Mouse (Mus musculus): ENCODE data around the gene Tanc2. TPM values are rescaled to one million over a fixed set of nuclear protein-coding genes. Genes with fewer than 3 reads are reported as not detected.

The Tanc2 gene
- polyA plus RNA-seq, 1 experiment, result 8.0 TPM

DNA sequence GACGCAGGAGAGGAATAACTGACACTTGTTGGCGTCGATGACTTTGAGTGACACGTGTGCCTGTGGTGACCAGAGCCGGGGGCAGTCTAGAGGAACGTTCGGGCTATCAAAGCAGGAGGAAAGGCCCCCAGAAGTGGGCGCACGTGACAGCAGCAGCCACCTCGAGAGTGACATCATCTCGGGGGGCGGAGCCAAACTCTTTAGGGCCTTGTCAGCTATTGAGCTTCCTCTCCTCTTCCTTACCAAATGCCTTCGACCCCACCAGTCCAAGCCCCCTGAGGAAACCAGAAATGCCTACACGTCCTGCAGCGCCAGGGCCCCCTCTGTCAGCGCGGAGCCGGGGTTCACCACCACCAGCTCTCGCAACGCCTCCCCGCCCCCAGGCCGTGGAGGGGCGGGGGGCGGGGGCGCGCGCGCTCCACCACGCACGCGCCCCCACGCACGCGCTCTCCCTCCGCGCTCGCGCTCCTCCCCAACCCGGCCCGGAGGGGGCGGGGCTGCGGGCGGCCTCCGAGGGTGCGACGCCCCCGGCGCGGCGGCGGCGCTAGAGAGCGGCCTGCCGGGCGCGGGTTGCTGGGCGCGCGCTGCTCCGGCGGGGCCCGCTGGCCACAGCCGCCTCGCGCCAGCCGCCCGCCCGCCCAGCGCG lies 432 bp upstream of the Tanc2 start:
- no peak overlapping the region for H3K27ac ChIP-seq (ENCODE audit: insufficient read depth, low read length)
- no peaks in the 10 kb centered on the region for H3K36me3 ChIP-seq (ENCODE audit: control insufficient read depth, insufficient read depth, low read length, poor library complexity, severe bottlenecking)
- H3K4me3 ChIP-seq (ENCODE audit: low read depth, low read length), result peak overlapping the region; percentile 86
- H3K27me3 ChIP-seq (ENCODE audit: control insufficient read depth, insufficient read depth, low read length, poor library complexity, severe bottlenecking), result peaks cover 4% of the 10 kb centered on the region
- peaks cover 2% of the 10 kb centered on the region for H3K4me1 ChIP-seq (ENCODE audit: control insufficient read depth, insufficient read depth, low read length)
- H3K9ac ChIP-seq (ENCODE audit: low read depth, poor library complexity, severe bottlenecking), result peak overlapping the region; percentile 83
- no peak for TF ChIP-seq CTCF (IDR thresholded peaks at IDR 0.05; ENCODE audit: low read depth, low read length)
- TF ChIP-seq POLR2A (IDR thresholded peaks at IDR 0.05; ENCODE audit: insufficient read depth, low read length), result no peak
- TF ChIP-seq EP300 (IDR thresholded peaks at IDR 0.05; ENCODE audit: insufficient read depth, low read depth, low read length), result no peak
- H3K9me3 ChIP-seq (replicated peaks; ENCODE audit: control insufficient read depth, insufficient read depth, low read length, poor library complexity, severe bottlenecking), result no peaks in the 10 kb centered on the region

DNA sequence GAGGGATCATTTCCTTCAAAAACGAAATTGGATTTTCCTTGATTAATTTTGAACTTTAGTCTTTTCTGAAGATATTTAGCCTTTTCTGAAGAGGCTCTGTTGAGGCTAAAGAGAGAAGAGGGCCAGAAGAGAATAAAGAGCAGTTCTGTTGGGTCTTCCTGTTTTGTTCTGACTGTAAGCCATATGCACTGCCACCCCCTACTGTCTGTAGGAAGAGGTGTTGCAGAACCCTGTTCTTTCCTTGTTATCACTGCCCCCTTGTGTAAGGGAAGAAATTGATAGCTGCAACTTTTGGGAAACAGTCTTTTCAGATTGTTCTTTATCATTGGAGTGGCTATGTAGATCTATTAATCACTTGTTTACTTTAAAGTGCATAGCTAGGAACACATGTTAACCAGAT lies 2.1 kb downstream of the Tanc2 start:
- Histone ChIP-seq H3K4me3 (ENCODE audit: low read depth, low read length) (no peak overlapping the region), H3K36me3 (ENCODE audit: control insufficient read depth, insufficient read depth, low read length, poor library complexity, severe bottlenecking) (no peaks in the 10 kb centered on the region), H3K27me3 (ENCODE audit: control insufficient read depth, insufficient read depth, low read length, poor library complexity, severe bottlenecking) (peaks cover 4% of the 10 kb centered on the region), H3K27ac (ENCODE audit: insufficient read depth, low read length) (no peak overlapping the region), H3K9ac (ENCODE audit: low read depth, poor library complexity, severe bottlenecking) (no peak overlapping the region), H3K9me3 (replicated peaks; ENCODE audit: control insufficient read depth, insufficient read depth, low read length, poor library complexity, severe bottlenecking) (no peaks in the 10 kb centered on the region), H3K4me1 (ENCODE audit: control insufficient read depth, insufficient read depth, low read length) (peaks cover 2% of the 10 kb centered on the region)
- no peak for TF ChIP-seq CTCF (IDR thresholded peaks at IDR 0.05; ENCODE audit: low read depth, low read length)
- no peak for TF ChIP-seq POLR2A (IDR thresholded peaks at IDR 0.05; ENCODE audit: insufficient read depth, low read length)
- no peak for TF ChIP-seq EP300 (IDR thresholded peaks at IDR 0.05; ENCODE audit: insufficient read depth, low read depth, low read length)

DNA sequence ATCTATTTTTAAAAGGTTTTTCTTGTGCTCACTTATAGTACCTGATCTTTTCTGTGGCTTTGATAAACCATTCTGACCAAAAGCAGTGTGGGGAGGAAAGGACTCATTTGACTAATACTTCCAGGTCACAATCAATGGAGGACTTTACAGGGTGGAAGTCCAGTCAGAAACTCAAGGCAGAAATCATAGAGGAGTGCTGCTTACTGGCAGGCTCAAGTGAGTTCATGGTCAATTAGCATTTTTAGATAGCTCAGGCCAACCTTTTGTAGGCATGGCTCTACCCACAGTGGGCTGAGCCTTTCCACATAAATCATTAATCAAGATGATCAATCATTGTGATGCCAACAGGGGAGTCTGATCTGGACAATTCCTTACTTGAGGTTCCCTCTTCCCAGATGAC lies 12.4 kb downstream of the Tanc2 start:
- Histone ChIP-seq H3K4me1 (ENCODE audit: control insufficient read depth, insufficient read depth, low read length) (no peaks in the 10 kb centered on the region), H3K4me3 (ENCODE audit: low read depth, low read length) (no peak overlapping the region), H3K9me3 (replicated peaks; ENCODE audit: control insufficient read depth, insufficient read depth, low read length, poor library complexity, severe bottlenecking) (no peaks in the 10 kb centered on the region), H3K27me3 (ENCODE audit: control insufficient read depth, insufficient read depth, low read length, poor library complexity, severe bottlenecking) (no peaks in the 10 kb centered on the region), H3K36me3 (ENCODE audit: control insufficient read depth, insufficient read depth, low read length, poor library complexity, severe bottlenecking) (no peaks in the 10 kb centered on the region), H3K27ac (ENCODE audit: insufficient read depth, low read length) (no peak overlapping the region), H3K9ac (ENCODE audit: low read depth, poor library complexity, severe bottlenecking) (no peak overlapping the region)
- TF ChIP-seq POLR2A (IDR thresholded peaks at IDR 0.05; ENCODE audit: insufficient read depth, low read length) (no peak), EP300 (IDR thresholded peaks at IDR 0.05; ENCODE audit: insufficient read depth, low read depth, low read length) (no peak)

- H3K27ac ChIP-seq (ENCODE audit: insufficient read depth, low read length), result no peak overlapping the region
- no peaks in the 10 kb centered on the region for H3K9me3 ChIP-seq (replicated peaks; ENCODE audit: control insufficient read depth, insufficient read depth, low read length, poor library complexity, severe bottlenecking)
- H3K4me1 ChIP-seq (ENCODE audit: control insufficient read depth, insufficient read depth, low read length), result no peaks in the 10 kb centered on the region
- no peak for TF ChIP-seq EP300 (IDR thresholded peaks at IDR 0.05; ENCODE audit: insufficient read depth, low read depth, low read length)
- TF ChIP-seq CTCF (IDR thresholded peaks at IDR 0.05; ENCODE audit: low read depth, low read length), result no peak
- TF ChIP-seq POLR2A (IDR thresholded peaks at IDR 0.05; ENCODE audit: insufficient read depth, low read length), result no peak
- no peak overlapping the region for H3K9ac ChIP-seq (ENCODE audit: low read depth, poor library complexity, severe bottlenecking)
- no peak overlapping the region for H3K4me3 ChIP-seq (ENCODE audit: low read depth, low read length)
- H3K36me3 ChIP-seq (ENCODE audit: control insufficient read depth, insufficient read depth, low read length, poor library complexity, severe bottlenecking), result no peaks in the 10 kb centered on the region
- H3K27me3 ChIP-seq (ENCODE audit: control insufficient read depth, insufficient read depth, low read length, poor library complexity, severe bottlenecking), result no peaks in the 10 kb centered on the region
Observed at GRCm38 (mm10) chr11:105626201-105626600, 36.4 kb downstream of the Tanc2 start.

DNA sequence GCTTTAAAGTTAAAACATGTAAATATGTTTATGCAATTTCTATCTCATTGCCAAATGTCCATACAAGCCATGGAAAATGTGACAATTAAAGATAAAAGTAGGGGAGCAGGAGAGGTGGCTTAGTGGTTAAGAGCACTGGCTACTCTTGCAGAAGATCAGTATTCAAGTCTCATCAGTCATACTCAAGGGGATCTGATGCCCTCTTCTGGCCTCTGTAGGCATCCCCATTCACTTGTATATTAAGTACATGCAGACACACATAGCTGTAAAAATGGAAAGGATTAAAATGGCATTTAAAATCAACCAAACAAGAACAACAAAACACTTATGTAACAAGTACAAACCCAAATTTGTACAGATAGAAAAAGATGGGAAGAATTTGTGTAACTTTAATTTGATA lies 54.2 kb downstream of the Tanc2 start:
- Histone ChIP-seq H3K4me3 (ENCODE audit: low read depth, low read length) (no peak overlapping the region), H3K9ac (ENCODE audit: low read depth, poor library complexity, severe bottlenecking) (no peak overlapping the region), H3K9me3 (replicated peaks; ENCODE audit: control insufficient read depth, insufficient read depth, low read length, poor library complexity, severe bottlenecking) (no peaks in the 10 kb centered on the region), H3K4me1 (ENCODE audit: control insufficient read depth, insufficient read depth, low read length) (no peaks in the 10 kb centered on the region), H3K27me3 (ENCODE audit: control insufficient read depth, insufficient read depth, low read length, poor library complexity, severe bottlenecking) (no peaks in the 10 kb centered on the region), H3K27ac (ENCODE audit: insufficient read depth, low read length) (no peak overlapping the region), H3K36me3 (ENCODE audit: control insufficient read depth, insufficient read depth, low read length, poor library complexity, severe bottlenecking) (no peaks in the 10 kb centered on the region)
- TF ChIP-seq EP300 (IDR thresholded peaks at IDR 0.05; ENCODE audit: insufficient read depth, low read depth, low read length) (no peak), CTCF (IDR thresholded peaks at IDR 0.05; ENCODE audit: low read depth, low read length) (no peak), POLR2A (IDR thresholded peaks at IDR 0.05; ENCODE audit: insufficient read depth, low read length) (no peak)

GRCm38 (mm10) chr11:105648026-105648425 lies 58.2 kb downstream of the Tanc2 start:
- Histone ChIP-seq H3K9ac (ENCODE audit: low read depth, poor library complexity, severe bottlenecking) (no peak overlapping the region), H3K4me1 (ENCODE audit: control insufficient read depth, insufficient read depth, low read length) (no peaks in the 10 kb centered on the region), H3K27ac (ENCODE audit: insufficient read depth, low read length) (no peak overlapping the region), H3K4me3 (ENCODE audit: low read depth, low read length) (no peak overlapping the region), H3K27me3 (ENCODE audit: control insufficient read depth, insufficient read depth, low read length, poor library complexity, severe bottlenecking) (no peaks in the 10 kb centered on the region), H3K9me3 (replicated peaks; ENCODE audit: control insufficient read depth, insufficient read depth, low read length, poor library complexity, severe bottlenecking) (no peaks in the 10 kb centered on the region), H3K36me3 (ENCODE audit: control insufficient read depth, insufficient read depth, low read length, poor library complexity, severe bottlenecking) (no peaks in the 10 kb centered on the region)
- TF ChIP-seq POLR2A (IDR thresholded peaks at IDR 0.05; ENCODE audit: insufficient read depth, low read length) (no peak), EP300 (IDR thresholded peaks at IDR 0.05; ENCODE audit: insufficient read depth, low read depth, low read length) (no peak), CTCF (IDR thresholded peaks at IDR 0.05; ENCODE audit: low read depth, low read length) (no peak)

Measured in ES-Bruce4 (cell line).